Mouse (Mus musculus): ENCODE data around the gene Tmem59l. TPM values are rescaled to one million over a fixed set of nuclear protein-coding genes. Genes with fewer than 3 reads are reported as not detected.

Gene Tmem59l
- polyA plus RNA-seq, 1 experiment from 2014 or later: 19.5 TPM

- WGBS: 70% methylated on average over 3 of the region's 3 CpGs
Observed at GRCm38 (mm10) chr8:70504851-70505250, 17.7 kb upstream of the Tmem59l start.

GRCm38 (mm10) chr8:70504291-70504716 lies 17.1 kb upstream of the Tmem59l start:
- peaks cover 56% of the 10 kb centered on the region for H3K27me3 ChIP-seq (ENCODE audit: poor library complexity, severe bottlenecking)
- H3K27ac ChIP-seq: peak overlapping the region; percentile 2; the same call in 1 of the 2 replicates

More at GRCm38 (mm10) chr8:70504851-70505250, 17.7 kb upstream of the Tmem59l start:
- Histone ChIP-seq H3K9me3 (no peaks in the 10 kb centered on the region), H3K27ac (no peak overlapping the region), H3K4me3 (peak overlapping the region; percentile 61; the same call in 1 of the 2 replicates), H3K36me3 (replicated peaks) (peaks cover 38% of the 10 kb centered on the region), H3K27me3 (ENCODE audit: poor library complexity, severe bottlenecking) (peaks cover 51% of the 10 kb centered on the region), H3K4me1 (peaks cover 91% of the 10 kb centered on the region)
- peak; percentile 84 for DNase-seq (ENCODE audit: extremely low spot score, low spot score)

DNA sequence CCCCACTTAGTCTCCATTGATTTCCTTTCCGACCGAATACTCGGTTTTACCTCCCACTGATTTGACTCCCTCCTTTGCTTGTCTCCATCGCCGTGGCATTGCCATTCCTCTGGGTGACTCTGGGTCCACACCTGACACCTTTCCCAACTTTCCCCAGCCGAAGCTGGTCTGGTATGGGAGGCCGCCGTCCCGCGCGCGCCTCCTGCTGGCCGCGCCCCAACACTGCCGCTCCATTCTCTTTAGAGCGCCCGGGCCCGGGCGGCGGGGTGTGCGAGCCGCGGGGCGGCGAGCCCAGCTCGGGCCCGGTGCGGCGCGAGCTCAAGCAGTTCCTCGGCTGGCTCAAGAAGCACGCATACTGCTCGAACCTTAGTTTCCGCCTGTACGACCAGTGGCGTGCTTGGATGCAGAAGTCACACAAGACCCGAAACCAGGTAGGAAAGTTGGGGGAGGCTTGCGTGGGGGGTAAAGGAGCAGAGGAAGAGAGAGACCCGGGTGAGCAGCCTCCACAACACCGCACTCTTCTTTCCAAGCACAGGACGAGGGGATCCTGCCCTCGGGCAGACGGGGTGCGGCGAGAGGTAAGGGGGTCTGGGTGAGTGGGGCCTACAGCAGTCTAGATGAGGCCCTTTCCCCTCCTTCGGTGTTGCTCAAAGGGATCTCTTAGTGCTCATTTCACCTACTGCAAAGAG lies 16.0 kb upstream of the Tmem59l start:
- peak; percentile 73 for DNase-seq (ENCODE audit: extremely low spot score, low spot score)
- 10% methylated on average over 46 of the region's 46 CpGs for WGBS
- peaks cover 25% of the 10 kb centered on the region for H3K36me3 ChIP-seq (replicated peaks)
- peaks cover 67% of the 10 kb centered on the region for H3K27me3 ChIP-seq (ENCODE audit: poor library complexity, severe bottlenecking)
- peaks cover 85% of the 10 kb centered on the region for H3K4me1 ChIP-seq
- peak overlapping the region; percentile 45; the same call in 1 of the 2 replicates for H3K27ac ChIP-seq
- H3K9me3 ChIP-seq: no peaks in the 10 kb centered on the region
- H3K4me3 ChIP-seq: peak overlapping the region; percentile 21

More at GRCm38 (mm10) chr8:70504291-70504716, 17.1 kb upstream of the Tmem59l start:
- 68% methylated on average over 16 of the region's 16 CpGs for WGBS
- Histone ChIP-seq H3K4me1 (peaks cover 93% of the 10 kb centered on the region), H3K4me3 (peak overlapping the region; percentile 61; the same call in 1 of the 2 replicates), H3K36me3 (replicated peaks) (peaks cover 36% of the 10 kb centered on the region), H3K9me3 (no peaks in the 10 kb centered on the region)
- DNase-seq (ENCODE audit: extremely low spot score, low spot score): peak; percentile 56

DNA sequence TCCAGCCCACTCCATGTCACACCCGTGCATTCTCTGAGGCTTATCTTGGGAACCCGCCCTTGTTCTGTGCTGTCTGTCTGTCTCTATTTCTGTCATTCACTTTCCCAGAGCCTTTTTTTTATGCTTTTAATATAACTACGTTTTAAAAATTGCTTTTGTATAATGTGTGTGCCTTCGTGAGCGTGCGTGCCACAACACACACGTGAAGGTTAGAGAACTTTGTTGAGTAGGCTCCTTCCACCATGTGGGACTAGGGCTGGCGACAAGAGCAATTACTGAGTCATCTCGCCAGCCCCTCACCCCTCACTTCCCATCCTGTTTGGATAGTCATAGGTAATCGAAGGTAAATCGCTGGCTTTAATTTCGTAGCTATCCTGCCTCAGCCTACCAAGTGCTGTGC lies 15.4 kb upstream of the Tmem59l start:
- peak overlapping the region; percentile 29; the same call in 1 of the 2 replicates for H3K4me3 ChIP-seq
- 28% methylated on average over 12 of the region's 12 CpGs for WGBS
- peaks cover 74% of the 10 kb centered on the region for H3K27me3 ChIP-seq (ENCODE audit: poor library complexity, severe bottlenecking)
- H3K4me1 ChIP-seq: peaks cover 80% of the 10 kb centered on the region
- no peak overlapping the region for H3K27ac ChIP-seq
- no peaks in the 10 kb centered on the region for H3K9me3 ChIP-seq
- no peak for DNase-seq (ENCODE audit: extremely low spot score, low spot score)
- peaks cover 19% of the 10 kb centered on the region for H3K36me3 ChIP-seq (replicated peaks)

- Histone ChIP-seq H3K27ac (no peak overlapping the region), H3K9me3 (no peaks in the 10 kb centered on the region), H3K4me1 (peaks cover 75% of the 10 kb centered on the region), H3K4me3 (peak overlapping the region; percentile 29), H3K36me3 (replicated peaks) (peaks cover 13% of the 10 kb centered on the region), H3K27me3 (ENCODE audit: poor library complexity, severe bottlenecking) (peaks cover 79% of the 10 kb centered on the region)
- DNase-seq (ENCODE audit: extremely low spot score, low spot score): no peak
- 11% methylated on average over 23 of the region's 23 CpGs for WGBS
Observed at GRCm38 (mm10) chr8:70501820-70502529, 14.8 kb upstream of the Tmem59l start.

DNA sequence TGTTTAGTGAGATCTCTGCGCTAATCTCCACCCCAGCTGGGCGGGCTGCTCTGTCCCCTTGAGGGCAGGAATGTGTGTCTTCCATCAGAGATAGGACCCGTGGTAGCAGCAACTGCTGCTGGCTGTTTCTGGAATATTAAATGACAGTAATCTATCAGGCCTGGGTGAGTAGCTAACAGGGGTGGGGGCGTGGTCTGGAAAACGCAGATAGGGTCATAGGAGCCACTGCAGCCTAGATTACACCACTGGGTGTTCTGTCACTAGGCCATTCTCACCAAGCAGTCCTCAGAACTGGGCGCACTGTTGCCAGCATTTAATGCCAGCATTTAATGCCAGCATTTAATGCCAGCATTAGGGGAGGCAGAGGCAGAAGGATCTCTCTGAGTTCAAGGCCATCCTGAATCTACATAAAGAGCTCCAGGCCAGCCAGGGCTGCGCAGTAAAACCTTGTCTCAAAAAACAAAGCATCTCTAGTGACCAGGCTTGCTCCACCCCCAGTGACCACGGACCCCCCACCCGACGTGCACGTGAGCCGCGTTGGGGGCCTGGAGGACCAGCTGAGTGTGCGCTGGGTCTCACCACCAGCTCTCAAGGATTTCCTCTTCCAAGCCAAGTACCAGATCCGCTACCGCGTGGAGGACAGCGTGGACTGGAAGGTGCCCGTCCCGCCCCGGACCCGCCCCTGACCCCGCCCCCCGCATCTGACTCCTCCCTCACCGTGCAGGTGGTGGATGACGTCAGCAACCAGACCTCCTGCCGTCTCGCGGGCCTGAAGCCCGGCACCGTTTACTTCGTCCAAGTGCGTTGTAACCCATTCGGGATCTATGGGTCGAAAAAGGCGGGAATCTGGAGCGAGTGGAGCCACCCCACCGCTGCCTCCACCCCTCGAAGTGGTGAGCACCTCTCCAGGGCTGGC lies 13.5 kb upstream of the Tmem59l start:
- Histone ChIP-seq H3K36me3 (replicated peaks) (peaks cover 12% of the 10 kb centered on the region), H3K27me3 (ENCODE audit: poor library complexity, severe bottlenecking) (peaks cover 93% of the 10 kb centered on the region), H3K9me3 (no peaks in the 10 kb centered on the region), H3K4me3 (peak overlapping the region; percentile 37), H3K4me1 (peaks cover 69% of the 10 kb centered on the region), H3K27ac (0 out of 2 replicates have a peak overlapping the region, but pooled peaks have one; percentile 9)
- 6% methylated on average over 39 of the region's 39 CpGs for WGBS
- DNase-seq (ENCODE audit: extremely low spot score, low spot score): no peak

- H3K36me3 ChIP-seq (replicated peaks): no peaks in the 10 kb centered on the region
- no peaks in the 10 kb centered on the region for H3K9me3 ChIP-seq
- H3K27me3 ChIP-seq (ENCODE audit: poor library complexity, severe bottlenecking): peaks cover 100% of the 10 kb centered on the region
- WGBS: 6% methylated on average over 12 of the region's 12 CpGs
- peak overlapping the region; percentile 59; the same call in 1 of the 2 replicates for H3K27ac ChIP-seq
- H3K4me1 ChIP-seq: peaks cover 69% of the 10 kb centered on the region
- H3K4me3 ChIP-seq: peak overlapping the region; percentile 50
- DNase-seq (ENCODE audit: extremely low spot score, low spot score): no peak
Observed at GRCm38 (mm10) chr8:70495771-70496062, 8.6 kb upstream of the Tmem59l start.

GRCm38 (mm10) chr8:70495001-70495770 lies 8.0 kb upstream of the Tmem59l start:
- peaks cover 100% of the 10 kb centered on the region for H3K27me3 ChIP-seq (ENCODE audit: poor library complexity, severe bottlenecking)
- no peaks in the 10 kb centered on the region for H3K36me3 ChIP-seq (replicated peaks)
- DNase-seq (ENCODE audit: extremely low spot score, low spot score): no peak
- peaks cover 69% of the 10 kb centered on the region for H3K4me1 ChIP-seq
- H3K4me3 ChIP-seq: peak overlapping the region; percentile 50
- WGBS: 2% methylated on average over 21 of the region's 21 CpGs
- H3K9me3 ChIP-seq: no peaks in the 10 kb centered on the region
- H3K27ac ChIP-seq: peak overlapping the region; percentile 59; the same call in 1 of the 2 replicates

- no peaks in the 10 kb centered on the region for H3K9me3 ChIP-seq
- WGBS: 3% methylated on average over 28 of the region's 28 CpGs
- peak overlapping the region; percentile 50 for H3K4me3 ChIP-seq
- no peak for DNase-seq (ENCODE audit: extremely low spot score, low spot score)
- no peaks in the 10 kb centered on the region for H3K36me3 ChIP-seq (replicated peaks)
- H3K27me3 ChIP-seq (ENCODE audit: poor library complexity, severe bottlenecking): peaks cover 100% of the 10 kb centered on the region
- H3K27ac ChIP-seq: peak overlapping the region; percentile 74; the same call in 1 of the 2 replicates
- H3K4me1 ChIP-seq: peaks cover 69% of the 10 kb centered on the region
Observed at GRCm38 (mm10) chr8:70494416-70494945, 7.3 kb upstream of the Tmem59l start.

GRCm38 (mm10) chr8:70493692-70494415 lies 6.7 kb upstream of the Tmem59l start:
- under 1% methylated on average over 47 of the region's 47 CpGs for WGBS
- H3K27ac ChIP-seq: peak overlapping the region; percentile 74
- peaks cover 71% of the 10 kb centered on the region for H3K4me1 ChIP-seq
- peaks cover 100% of the 10 kb centered on the region for H3K27me3 ChIP-seq (ENCODE audit: poor library complexity, severe bottlenecking)
- no peak for DNase-seq (ENCODE audit: extremely low spot score, low spot score)
- H3K4me3 ChIP-seq: peak overlapping the region; percentile 50
- H3K9me3 ChIP-seq: no peaks in the 10 kb centered on the region
- no peaks in the 10 kb centered on the region for H3K36me3 ChIP-seq (replicated peaks)
